Mouse (Mus musculus) heart, embryonic 13.5 days (tissue): ENCODE measurements around the gene Plau. TPM values are rescaled to one million over a fixed set of nuclear protein-coding genes. Genes with fewer than 3 reads are reported as not detected.

ENCODE experiments used
- ATAC-seq: fragments of 200-750 bp; cut with Nextera tagmentation; 2 replicates; pipeline ENCODE4 v1.8.0; 2017; ENCODE audit warnings: moderate TSS enrichment; ENCODE audit not compliant: insufficient number of reproducible peaks, low FRiP score, low TSS enrichment; ENCODE audit errors: extremely low read depth
- H3K27ac ChIP-seq: fragments of 300-500 bp; sonication (generic); replicated peaks from 2 replicates; pipeline ENCODE4 v1.5.1; 2015; ENCODE audit warnings: moderate library complexity, mild to moderate bottlenecking, inconsistent platforms
- H3K27me3 ChIP-seq: fragments of 300-500 bp; sonication (generic); replicated peaks from 2 replicates; pipeline ENCODE4 v1.6.1; 2015; ENCODE audit warnings: mild to moderate bottlenecking, inconsistent platforms
- H3K36me3 ChIP-seq: fragments of 300-500 bp; sonication (generic); 2 replicates; pipeline ENCODE4 v1.6.1; 2015; ENCODE audit warnings: mild to moderate bottlenecking, inconsistent platforms
- H3K4me1 ChIP-seq: fragments of 300-500 bp; sonication (generic); 2 replicates; pipeline ENCODE4 v1.6.1; 2015; ENCODE audit warnings: inconsistent platforms
- H3K4me2 ChIP-seq: fragments of 300-500 bp; sonication (generic); 2 replicates; pipeline ENCODE4 v1.6.1; 2015; ENCODE audit warnings: inconsistent platforms, mild to moderate bottlenecking, moderate library complexity
- H3K4me3 ChIP-seq: fragments of 300-500 bp; sonication (generic); 2 replicates; pipeline ENCODE4 v1.5.1; 2015; ENCODE audit warnings: moderate library complexity, mild to moderate bottlenecking, inconsistent platforms
- H3K9ac ChIP-seq: fragments of 300-500 bp; sonication (generic); 2 replicates; pipeline ENCODE4 v1.6.1; 2015; ENCODE audit warnings: inconsistent platforms, mild to moderate bottlenecking, moderate library complexity
- H3K9me3 ChIP-seq: fragments of 300-500 bp; sonication (generic); 2 replicates; pipeline ENCODE4 v1.6.1; 2016; ENCODE audit warnings: inconsistent platforms
- WGBS: fragments of 180-500 bp; shearing (Covaris S2); methylation state at CpG from one replicate; pipeline ENCODE4 v1.1.7; 2015; ENCODE audit warnings: mixed read lengths; 5-methylcytosine and 5-hydroxymethylcytosine counted together
- polyA plus RNA-seq: library from polyadenylated mRNA; unstranded; fragments of >200 nt; fragmentation: Nextera tagmentation; extraction: Ambion mirVana; gene quantifications from 2 replicates; pipeline ENCODE4 v1.2.1, GENCODE M21; 2015

Plau gene
- polyA plus RNA-seq, 1 experiment from 2014 or later: 1.4 TPM

GRCm38 (mm10) chr14:20847637-20848129 lies 11.2 kb downstream of the Plau start:
- no peak overlapping the region for H3K27ac ChIP-seq
- H3K27me3 ChIP-seq: no peaks in the 10 kb centered on the region
- ATAC-seq: no peak
- H3K9ac ChIP-seq: no peak overlapping the region
- no peak overlapping the region for H3K4me2 ChIP-seq
- H3K9me3 ChIP-seq: no peaks in the 10 kb centered on the region
- 0 out of 2 replicates have a peak, but pooled peaks cover 4% of the 10 kb centered on the region for H3K4me1 ChIP-seq
- no peak overlapping the region for H3K4me3 ChIP-seq
- no peaks in the 10 kb centered on the region for H3K36me3 ChIP-seq
- WGBS: 66% methylated on average over 3 of the region's 3 CpGs

DNA sequence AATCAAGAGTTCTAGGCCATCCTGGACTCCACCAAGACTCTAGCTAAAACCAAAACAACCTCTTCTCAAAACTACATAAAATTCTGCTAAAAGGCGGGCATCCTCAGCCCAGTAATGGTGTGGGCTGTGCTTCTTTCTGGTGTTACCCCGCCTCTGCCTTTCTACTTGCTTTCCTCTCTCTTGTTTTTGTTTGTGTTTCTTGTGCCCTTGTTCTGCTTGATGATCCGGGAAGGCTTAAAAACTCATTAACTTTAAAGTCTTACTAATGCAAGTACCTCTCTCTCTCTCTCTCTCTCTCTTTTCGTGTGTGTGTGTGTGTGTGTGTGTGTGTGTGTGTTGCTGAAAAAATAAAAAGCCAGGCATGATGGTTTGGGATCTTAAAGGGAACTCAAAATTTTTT lies 13.3 kb downstream of the Plau start:
- no peak overlapping the region for H3K27ac ChIP-seq
- no peaks in the 10 kb centered on the region for H3K9me3 ChIP-seq
- no peak overlapping the region for H3K4me3 ChIP-seq
- H3K27me3 ChIP-seq: no peaks in the 10 kb centered on the region
- no peak overlapping the region for H3K9ac ChIP-seq
- 0 out of 2 replicates have a peak, but pooled peaks cover 4% of the 10 kb centered on the region for H3K4me1 ChIP-seq
- no peak for ATAC-seq
- no peaks in the 10 kb centered on the region for H3K36me3 ChIP-seq
- H3K4me2 ChIP-seq: no peak overlapping the region
- 64% methylated on average over 4 of the region's 4 CpGs for WGBS

DNA sequence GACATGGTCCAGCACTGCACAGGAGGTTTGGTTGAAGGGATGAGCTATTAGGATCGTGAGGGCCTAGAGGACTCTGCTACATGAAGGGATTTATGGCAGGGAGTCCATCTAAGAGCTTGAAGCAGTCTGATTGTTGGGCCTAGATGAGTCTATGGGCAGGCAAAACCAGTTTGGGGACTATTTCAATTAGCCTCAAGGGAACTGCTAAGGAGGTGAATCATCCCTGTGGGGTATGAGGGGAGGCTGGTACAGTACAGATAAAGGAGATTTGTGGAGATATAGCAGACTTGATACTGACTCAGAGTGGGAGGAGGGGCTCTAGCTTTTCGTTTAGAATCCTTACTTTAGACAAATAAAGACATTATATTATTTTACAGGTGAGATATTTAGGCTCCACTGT lies 14.0 kb downstream of the Plau start:
- Histone ChIP-seq H3K9ac (no peak overlapping the region), H3K9me3 (no peaks in the 10 kb centered on the region), H3K4me1 (0 out of 2 replicates have a peak, but pooled peaks cover 3% of the 10 kb centered on the region), H3K27ac (no peak overlapping the region), H3K4me3 (no peak overlapping the region), H3K27me3 (no peaks in the 10 kb centered on the region), H3K36me3 (no peaks in the 10 kb centered on the region), H3K4me2 (no peak overlapping the region)
- no peak for ATAC-seq
- WGBS: 63% methylated on average over 2 of the region's 2 CpGs

- Histone ChIP-seq H3K9me3 (no peaks in the 10 kb centered on the region), H3K27ac (no peak overlapping the region), H3K36me3 (no peaks in the 10 kb centered on the region), H3K4me2 (no peak overlapping the region), H3K9ac (no peak overlapping the region), H3K4me3 (no peak overlapping the region), H3K4me1 (no peaks in the 10 kb centered on the region), H3K27me3 (no peaks in the 10 kb centered on the region)
- no peak for ATAC-seq
Observed at GRCm38 (mm10) chr14:20851776-20852175, 15.3 kb downstream of the Plau start.

GRCm38 (mm10) chr14:20861152-20861551 lies 24.7 kb downstream of the Plau start:
- ATAC-seq: no peak
- Histone ChIP-seq H3K4me3 (no peak overlapping the region), H3K4me1 (no peaks in the 10 kb centered on the region), H3K27ac (no peak overlapping the region), H3K36me3 (no peaks in the 10 kb centered on the region), H3K4me2 (no peak overlapping the region), H3K9me3 (no peaks in the 10 kb centered on the region), H3K9ac (no peak overlapping the region), H3K27me3 (no peaks in the 10 kb centered on the region)
- 67% methylated on average over 2 of the region's 2 CpGs for WGBS

DNA sequence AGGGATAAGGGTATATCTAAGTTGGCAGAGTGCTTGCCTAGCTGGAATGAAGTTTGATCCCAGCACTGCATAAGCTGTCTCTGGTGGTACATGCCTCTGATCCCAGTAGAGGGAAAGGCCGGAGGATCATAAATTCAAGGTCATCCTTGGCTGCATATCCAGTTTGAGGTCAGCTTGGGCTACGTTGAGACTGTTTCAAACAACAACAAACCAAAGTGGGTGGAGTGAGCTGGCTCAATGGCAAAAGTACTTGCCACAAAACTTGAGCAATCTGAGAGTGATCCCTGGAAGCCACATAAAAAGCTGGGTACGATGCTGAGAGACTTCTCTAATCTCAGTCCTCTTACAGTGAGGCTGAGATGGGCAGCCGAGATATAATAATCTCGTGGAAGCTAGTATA lies 25.1 kb downstream of the Plau start:
- ATAC-seq: no peak
- 65% methylated on average over 5 of the region's 5 CpGs for WGBS
- Histone ChIP-seq H3K4me3 (no peak overlapping the region), H3K9me3 (no peaks in the 10 kb centered on the region), H3K27me3 (no peaks in the 10 kb centered on the region), H3K27ac (no peak overlapping the region), H3K36me3 (no peaks in the 10 kb centered on the region), H3K4me1 (no peaks in the 10 kb centered on the region), H3K4me2 (no peak overlapping the region), H3K9ac (no peak overlapping the region)

DNA sequence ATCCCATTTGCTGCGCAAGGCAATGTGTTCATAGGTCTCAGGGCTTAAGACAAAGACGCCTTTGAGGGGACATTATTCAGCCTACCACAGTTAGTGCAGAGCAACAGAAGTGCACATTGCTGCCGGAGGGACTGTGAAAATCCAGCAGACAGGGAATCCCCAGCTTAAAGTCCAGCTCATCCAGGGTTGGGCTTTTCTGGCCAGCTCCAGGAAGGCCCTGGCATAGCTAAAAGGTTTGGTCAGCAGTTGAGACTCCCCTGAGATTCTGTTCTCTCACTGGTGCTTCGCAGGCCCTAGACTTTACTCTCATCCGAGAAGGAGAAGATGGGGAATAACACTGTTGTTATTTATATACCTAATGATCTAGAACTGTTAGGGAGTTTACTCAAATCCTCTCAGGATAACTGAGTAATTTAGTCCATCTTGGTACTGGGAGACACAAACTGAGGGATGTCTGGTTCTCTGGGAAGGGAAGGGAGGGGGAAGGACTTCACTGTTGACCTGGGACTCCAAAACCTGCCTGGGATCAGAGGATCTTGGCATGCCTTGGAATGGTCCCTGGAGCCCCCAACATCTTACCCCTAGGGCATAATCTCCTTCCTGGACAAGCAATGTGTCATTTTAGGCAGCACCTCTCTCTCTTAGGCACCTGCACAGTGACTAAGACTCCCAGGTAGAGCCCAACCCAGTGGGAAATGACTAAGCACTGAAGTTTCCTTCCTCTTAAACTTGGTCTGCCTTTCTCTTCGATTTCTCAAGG lies 27.0 kb downstream of the Plau start:
- H3K4me1 ChIP-seq: no peaks in the 10 kb centered on the region
- no peaks in the 10 kb centered on the region for H3K9me3 ChIP-seq
- H3K9ac ChIP-seq: no peak overlapping the region
- WGBS: 72% methylated on average over 6 of the region's 6 CpGs
- no peaks in the 10 kb centered on the region for H3K27me3 ChIP-seq
- no peak overlapping the region for H3K4me2 ChIP-seq
- ATAC-seq: no peak
- no peak overlapping the region for H3K4me3 ChIP-seq
- H3K36me3 ChIP-seq: no peaks in the 10 kb centered on the region
- no peak overlapping the region for H3K27ac ChIP-seq

DNA sequence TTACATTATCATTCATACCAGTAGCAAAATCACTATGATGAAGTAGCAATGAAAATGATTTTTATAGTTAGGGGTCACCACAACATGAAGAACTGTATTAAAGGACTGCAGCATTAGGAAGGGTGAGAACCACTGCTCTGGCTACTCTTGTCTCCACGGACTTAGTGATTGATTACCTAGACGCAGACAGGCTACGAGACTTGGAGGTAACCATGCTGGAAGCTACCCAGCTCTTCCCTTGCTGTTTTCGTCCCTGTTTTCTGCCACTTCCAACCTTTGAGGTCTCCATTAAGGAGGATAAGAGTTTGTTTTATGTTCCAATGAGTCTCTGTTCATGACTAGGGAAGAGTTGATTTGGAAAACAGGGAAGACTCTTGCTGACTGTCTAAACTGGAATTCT lies 27.7 kb downstream of the Plau start:
- Histone ChIP-seq H3K27ac (no peak overlapping the region), H3K4me3 (no peak overlapping the region), H3K9ac (no peak overlapping the region), H3K27me3 (no peaks in the 10 kb centered on the region), H3K4me1 (no peaks in the 10 kb centered on the region), H3K4me2 (no peak overlapping the region), H3K36me3 (no peaks in the 10 kb centered on the region), H3K9me3 (no peaks in the 10 kb centered on the region)
- 50% methylated on average over 4 of the region's 4 CpGs for WGBS
- no peak for ATAC-seq

- H3K9me3 ChIP-seq: no peaks in the 10 kb centered on the region
- WGBS: 78% methylated on average over 8 of the region's 8 CpGs
- no peak overlapping the region for H3K4me3 ChIP-seq
- H3K27me3 ChIP-seq: no peaks in the 10 kb centered on the region
- no peak for ATAC-seq
- H3K9ac ChIP-seq: no peak overlapping the region
- H3K27ac ChIP-seq: no peak overlapping the region
- no peak overlapping the region for H3K4me2 ChIP-seq
- H3K4me1 ChIP-seq: no peaks in the 10 kb centered on the region
- no peaks in the 10 kb centered on the region for H3K36me3 ChIP-seq
Observed at GRCm38 (mm10) chr14:20865604-20866003, 29.1 kb downstream of the Plau start.

GRCm38 (mm10) chr14:20866365-20866764 lies 29.9 kb downstream of the Plau start:
- no peaks in the 10 kb centered on the region for H3K9me3 ChIP-seq
- no peak overlapping the region for H3K4me3 ChIP-seq
- no peak for ATAC-seq
- WGBS: 85% methylated on average over 7 of the region's 7 CpGs
- H3K27ac ChIP-seq: no peak overlapping the region
- H3K36me3 ChIP-seq: no peaks in the 10 kb centered on the region
- 0 out of 2 replicates have a peak, but pooled peaks cover 3% of the 10 kb centered on the region for H3K4me1 ChIP-seq
- no peak overlapping the region for H3K9ac ChIP-seq
- no peak overlapping the region for H3K4me2 ChIP-seq
- no peaks in the 10 kb centered on the region for H3K27me3 ChIP-seq

DNA sequence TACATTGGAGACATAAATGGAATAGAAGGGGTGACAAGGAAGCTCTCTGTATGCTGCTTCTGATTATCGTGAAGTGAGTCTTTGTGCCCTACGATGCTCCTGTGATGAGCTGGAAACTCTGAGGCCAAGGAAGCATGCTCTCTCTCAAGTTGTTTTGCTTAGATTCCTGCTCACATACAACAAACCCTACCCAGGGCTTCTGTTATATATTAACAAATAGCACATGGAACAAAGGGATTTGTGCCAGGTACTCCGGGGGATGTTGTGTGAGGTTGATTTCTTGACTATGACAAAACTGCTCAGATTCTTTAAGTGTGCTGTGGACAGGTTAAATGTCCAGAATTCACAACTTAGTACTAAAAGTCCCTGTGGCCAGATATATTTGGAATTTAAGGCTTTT lies 33.6 kb downstream of the Plau start:
- Histone ChIP-seq H3K4me3 (no peak overlapping the region), H3K4me1 (peaks cover 22% of the 10 kb centered on the region), H3K36me3 (no peaks in the 10 kb centered on the region), H3K9me3 (no peaks in the 10 kb centered on the region), H3K27me3 (no peaks in the 10 kb centered on the region), H3K27ac (no peak overlapping the region), H3K9ac (no peak overlapping the region), H3K4me2 (no peak overlapping the region)
- 81% methylated on average over 3 of the region's 3 CpGs for WGBS
- ATAC-seq: no peak

DNA sequence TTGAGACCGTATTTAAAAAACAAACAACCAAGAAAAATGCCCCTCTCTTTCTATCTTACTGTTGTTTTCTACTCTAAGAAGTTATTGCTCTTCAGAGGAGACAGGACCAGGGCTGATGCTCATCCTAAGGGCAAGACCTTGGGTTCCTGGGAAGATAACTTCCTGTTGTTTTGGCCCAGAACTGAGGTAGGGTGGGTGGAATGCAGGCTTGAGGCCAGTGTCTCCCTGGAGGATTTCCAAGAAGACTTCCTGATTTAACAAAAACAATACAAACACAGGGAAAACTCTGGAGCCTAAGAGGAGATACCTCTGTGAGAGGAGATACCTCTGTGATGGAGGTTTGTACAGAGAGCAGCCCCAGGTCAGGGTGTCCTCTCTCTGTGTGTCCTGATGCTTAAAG lies 35.0 kb downstream of the Plau start:
- ATAC-seq: no peak
- no peak overlapping the region for H3K9ac ChIP-seq
- no peaks in the 10 kb centered on the region for H3K36me3 ChIP-seq
- no peak overlapping the region for H3K4me2 ChIP-seq
- no peak overlapping the region for H3K4me3 ChIP-seq
- 56% methylated on average over 1 of the region's 1 CpGs for WGBS
- H3K27me3 ChIP-seq: no peaks in the 10 kb centered on the region
- no peaks in the 10 kb centered on the region for H3K9me3 ChIP-seq
- H3K4me1 ChIP-seq: peaks cover 22% of the 10 kb centered on the region
- no peak overlapping the region for H3K27ac ChIP-seq
